In genomic region chr10:39956340-39956878, GRCm38 (mm10) we compare ENCODE assay signal across 19 mouse cellular contexts. TPM values are rescaled to one million over a fixed set of nuclear protein-coding genes. Genes with fewer than 3 reads are reported as not detected.
DNase-seq lines count a peak whose midpoint lies in the region; ATAC-seq lines count a peak whose summit lies in the region.
"Had no signal": no experiment of that assay in that cellular context is flagged by ENCODE, and none has a peak within 500 bp of the region (broad histone marks: within the 10 kb centered on the region; RNA-seq: fewer than 3 reads in every experiment).

No protein-coding gene starts in this region.

- no peak overlapping the region for H3K9ac ChIP-seq in kidney, embryonic 14.5 days (ENCODE audit: low read depth, low read length)
- H3K9ac ChIP-seq in midbrain, embryonic 14.5 days (replicated peaks; ENCODE audit: low read length), result no peak overlapping the region
- H3K9ac ChIP-seq in midbrain, embryonic 15.5 days, result no peak overlapping the region
- H3K9ac ChIP-seq: embryonic facial prominence, embryonic 15.5 days; forebrain, embryonic 15.5 days; liver, embryonic 13.5 days; midbrain, embryonic 12.5 days had no signal

- H3K36me3 ChIP-seq in kidney, embryonic 14.5 days (ENCODE audit: control insufficient read depth, insufficient read depth, low read length), result no peaks in the 10 kb centered on the region
- H3K36me3 ChIP-seq in midbrain, embryonic 14.5 days (ENCODE audit: control insufficient read depth, insufficient read depth, low read length), result no peaks in the 10 kb centered on the region
- no peaks in the 10 kb centered on the region for H3K36me3 ChIP-seq in midbrain, embryonic 15.5 days (replicated peaks)
- H3K36me3 ChIP-seq in limb, embryonic 10.5 days, result no peaks in the 10 kb centered on the region
- H3K36me3 ChIP-seq: embryonic facial prominence, embryonic 15.5 days; forebrain, embryonic 15.5 days; liver, embryonic 13.5 days; midbrain, embryonic 12.5 days had no signal

- no peak overlapping the region for H3K4me2 ChIP-seq in kidney, embryonic 14.5 days (replicated peaks; ENCODE audit: low read depth, low read length)
- H3K4me2 ChIP-seq in midbrain, embryonic 14.5 days (ENCODE audit: low read length), result no peak overlapping the region
- no peak overlapping the region for H3K4me2 ChIP-seq in midbrain, embryonic 15.5 days
- H3K4me2 ChIP-seq: embryonic facial prominence, embryonic 15.5 days; forebrain, embryonic 15.5 days; liver, embryonic 13.5 days; midbrain, embryonic 12.5 days had no signal

- no peaks in the 10 kb centered on the region for H3K4me1 ChIP-seq in kidney, embryonic 14.5 days (ENCODE audit: control insufficient read depth, insufficient read depth, low read length)
- H3K4me1 ChIP-seq in midbrain, embryonic 14.5 days (ENCODE audit: control insufficient read depth, insufficient read depth, low read length), result 0 out of 2 replicates have a peak, but pooled peaks cover 4% of the 10 kb centered on the region
- peaks cover 4% of the 10 kb centered on the region; the same call in 1 of the 2 replicates for H3K4me1 ChIP-seq in midbrain, embryonic 15.5 days
- H3K4me1 ChIP-seq in limb, embryonic 10.5 days, result peaks cover 15% of the 10 kb centered on the region

- H3K27me3 ChIP-seq in kidney, embryonic 14.5 days (ENCODE audit: control insufficient read depth, insufficient read depth, low read length), result no peaks in the 10 kb centered on the region
- no peaks in the 10 kb centered on the region; the same call in none of the 2 replicates for H3K27me3 ChIP-seq in midbrain, embryonic 14.5 days (ENCODE audit: control insufficient read depth, insufficient read depth, low read length)
- 0 out of 2 replicates have a peak, but pooled peaks cover 13% of the 10 kb centered on the region for H3K27me3 ChIP-seq in midbrain, embryonic 15.5 days (replicated peaks)
- no peaks in the 10 kb centered on the region for H3K27me3 ChIP-seq in limb, embryonic 10.5 days (ENCODE audit: low read depth, poor library complexity, severe bottlenecking)
- H3K27me3 ChIP-seq: embryonic facial prominence, embryonic 15.5 days; forebrain, embryonic 15.5 days had no signal

- WGBS in kidney, embryonic 14.5 days, result 80% methylated on average over 2 of the region's 2 CpGs
- WGBS in midbrain, embryonic 14.5 days, result 78% methylated on average over 2 of the region's 2 CpGs
- WGBS in midbrain, embryonic 15.5 days, result 69% methylated on average over 2 of the region's 2 CpGs
- 82% methylated on average over 2 of the region's 2 CpGs for WGBS in limb, embryonic 10.5 days

- no peak overlapping the region for H3K4me3 ChIP-seq in kidney, embryonic 14.5 days (ENCODE audit: low read length)
- H3K4me3 ChIP-seq in midbrain, embryonic 14.5 days (replicated peaks; ENCODE audit: low read depth, low read length), result no peak overlapping the region
- H3K4me3 ChIP-seq in midbrain, embryonic 15.5 days, result no peak overlapping the region
- no peak overlapping the region for H3K4me3 ChIP-seq in limb, embryonic 10.5 days
- H3K4me3 ChIP-seq: embryonic facial prominence, embryonic 15.5 days; forebrain, embryonic 15.5 days; liver, embryonic 13.5 days; midbrain, embryonic 12.5 days had no signal

- no peaks in the 10 kb centered on the region for H3K9me3 ChIP-seq in kidney, embryonic 14.5 days (ENCODE audit: control insufficient read depth, low read length)
- H3K9me3 ChIP-seq in midbrain, embryonic 14.5 days (ENCODE audit: control insufficient read depth, low read length), result no peaks in the 10 kb centered on the region
- H3K9me3 ChIP-seq in midbrain, embryonic 15.5 days, result no peaks in the 10 kb centered on the region
- no peaks in the 10 kb centered on the region for H3K9me3 ChIP-seq in limb, embryonic 10.5 days (replicated peaks)
- H3K9me3 ChIP-seq: embryonic facial prominence, embryonic 15.5 days; forebrain, embryonic 15.5 days; liver, embryonic 13.5 days; midbrain, embryonic 12.5 days had no signal

- peak; percentile 26 to 34 for DNase-seq in cerebellum, postnatal 10 days
- DNase-seq in cerebellum, adult 18-20 months, result no peak
- DNase-seq in kidney, adult 18-20 months, result peak; percentile 49
- DNase-seq in midbrain, embryonic 14.5 days, result peak; percentile 14
- DNase-seq in kidney, postnatal 36 days, result peak; percentile 54 to 70
- no peak for DNase-seq in limb, embryonic 10.5 days (ENCODE audit: low spot score)
- DNase-seq: cerebellum, adult 2 months; heart, postnatal 14 days; liver, embryonic 13.5 days; lung, postnatal 4 days; thymus, postnatal 36 days had no signal

- no peak overlapping the region for H3K27ac ChIP-seq in kidney, embryonic 14.5 days (ENCODE audit: low read depth, low read length)
- no peak overlapping the region for H3K27ac ChIP-seq in midbrain, embryonic 14.5 days (replicated peaks; ENCODE audit: low read depth, low read length)
- no peak overlapping the region for H3K27ac ChIP-seq in midbrain, embryonic 15.5 days
- no peak overlapping the region for H3K27ac ChIP-seq in limb, embryonic 10.5 days
- H3K27ac ChIP-seq: embryonic facial prominence, embryonic 15.5 days; forebrain, embryonic 15.5 days; liver, embryonic 13.5 days; midbrain, embryonic 12.5 days had no signal

- ATAC-seq in kidney, embryonic 14.5 days (ENCODE audit: low FRiP score, low TSS enrichment), result no peak
- no peak for ATAC-seq in midbrain, embryonic 14.5 days (ENCODE audit: low FRiP score, low TSS enrichment)
- no peak for ATAC-seq in midbrain, embryonic 15.5 days (replicated peaks)
- ATAC-seq: forebrain, embryonic 15.5 days; hindbrain, embryonic 16.5 days had no signal

RNA-seq across cellular contexts. Expression of gene Mfsd4b3, which starts 3.5 kb away (rescaled TPM):
- polyA plus RNA-seq in kidney, embryonic 14.5 days (2014; fragmentation: Nextera tagmentation; extraction: Ambion mirVana), result 0.17 and 0.79 TPM in 2 replicates
- polyA plus RNA-seq in midbrain, embryonic 14.5 days (2014; fragmentation: Nextera tagmentation; extraction: Ambion mirVana), result not detected in 2 replicates
- not detected in 2 replicates for polyA plus RNA-seq in midbrain, embryonic 15.5 days (2015; fragmentation: Nextera tagmentation; extraction: Ambion mirVana)
- 0.10 TPM in 1 of 2 replicates, not detected in the other for polyA plus RNA-seq in limb, embryonic 10.5 days (2016; fragmentation: Nextera tagmentation; extraction: Ambion mirVana)
- polyA plus RNA-seq: neural tube, embryonic 11.5 days had no signal

RNA-seq across cellular contexts. Expression of gene Mfsd4b2, which starts 29.7 kb away (rescaled TPM):
- not detected in 2 replicates for polyA plus RNA-seq in kidney, embryonic 14.5 days (2014; fragmentation: Nextera tagmentation; extraction: Ambion mirVana)
- polyA plus RNA-seq in midbrain, embryonic 14.5 days (2014; fragmentation: Nextera tagmentation; extraction: Ambion mirVana), result not detected in 2 replicates
- 0.06 TPM in 1 of 2 replicates, not detected in the other for polyA plus RNA-seq in midbrain, embryonic 15.5 days (2015; fragmentation: Nextera tagmentation; extraction: Ambion mirVana)
- not detected in 2 replicates for polyA plus RNA-seq in limb, embryonic 10.5 days (2016; fragmentation: Nextera tagmentation; extraction: Ambion mirVana)
- polyA plus RNA-seq: cerebellum, adult 2 months; embryonic facial prominence, embryonic 15.5 days; forebrain, embryonic 15.5 days; liver, embryonic 13.5 days; midbrain, embryonic 12.5 days; neural tube, embryonic 11.5 days; testis, adult 2 months had no signal

RNA-seq across cellular contexts. Expression of gene Mfsd4b5, which starts 30.0 kb away (rescaled TPM):
- 0.43 and 0.80 TPM in 2 replicates for polyA plus RNA-seq in kidney, embryonic 14.5 days (2014; fragmentation: Nextera tagmentation; extraction: Ambion mirVana)
- polyA plus RNA-seq in midbrain, embryonic 14.5 days (2014; fragmentation: Nextera tagmentation; extraction: Ambion mirVana), result not detected in 2 replicates
- 0.08 TPM in 1 of 2 replicates, not detected in the other for polyA plus RNA-seq in midbrain, embryonic 15.5 days (2015; fragmentation: Nextera tagmentation; extraction: Ambion mirVana)
- polyA plus RNA-seq in limb, embryonic 10.5 days (2016; fragmentation: Nextera tagmentation; extraction: Ambion mirVana), result 0.05 TPM in 1 of 2 replicates, not detected in the other
- polyA plus RNA-seq: forebrain, embryonic 15.5 days; hindbrain, embryonic 16.5 days had no signal

RNA-seq across cellular contexts. Expression of gene Mfsd4b4, which starts 57.4 kb away (rescaled TPM):
- 2.9 and 5.6 TPM in 2 replicates for polyA plus RNA-seq in kidney, embryonic 14.5 days (2014; fragmentation: Nextera tagmentation; extraction: Ambion mirVana)
- 3.6 and 5.0 TPM in 2 replicates for polyA plus RNA-seq in midbrain, embryonic 14.5 days (2014; fragmentation: Nextera tagmentation; extraction: Ambion mirVana)
- polyA plus RNA-seq in midbrain, embryonic 15.5 days (2015; fragmentation: Nextera tagmentation; extraction: Ambion mirVana), result 4.7 and 4.9 TPM in 2 replicates
- 4.0 and 5.2 TPM in 2 replicates for polyA plus RNA-seq in limb, embryonic 10.5 days (2016; fragmentation: Nextera tagmentation; extraction: Ambion mirVana)

Comparison
In these comparisons a context has a peak if more than half of its experiments do, and no peak if none do; other contexts are left out.
1. DNase-seq: peak in cerebellum, postnatal 10 days (2 of 2), kidney, adult 18-20 months (single experiment), midbrain, embryonic 14.5 days (single experiment) and kidney, postnatal 36 days (2 of 2); none in cerebellum, adult 18-20 months (0 of 2) and limb, embryonic 10.5 days (single experiment).